Mouse (Mus musculus): ENCODE measurements at regions not wholly inside any gene's neighbourhood (a gene's known extent, or its start where the extent isn't known, plus 50 kb on each side); places are given as distances from the start of the nearest gene placed in this dataset.

GRCm38 (mm10) chr14:72777927-72778560 lies 68.2 kb upstream of the Fndc3a start:
- TF ChIP-seq CTCF (IDR thresholded peaks at IDR 0.05; ENCODE audit: low read depth) (no peak), EP300 (IDR thresholded peaks at IDR 0.05; ENCODE audit: low read depth) (no peak)

All from liver, postnatal 0 days (tissue).